Mouse (Mus musculus) erythroblast, adult 5-6 weeks (primary cell): ENCODE measurements around the gene Olfr851. TPM values are rescaled to one million over a fixed set of nuclear protein-coding genes. Genes with fewer than 3 reads are reported as not detected.

Experiments
- ATAC-seq: replicated peaks from 2 replicates; pipeline ENCODE4 v1.8.0; 2016; ENCODE audit warnings: moderate number of reproducible peaks, mild to moderate bottlenecking, moderate TSS enrichment, inconsistent platforms; ENCODE audit not compliant: poor library complexity, low FRiP score, severe bottlenecking
- total RNA-seq, 2 experiments: library from RNA; stranded (forward) in 1 of 2; stranded (reverse) in 1 of 2; fragments of 150-400 nt in 1 of 2; fragments of 200-764, 138-1000 nt in 1 of 2; gene quantifications; 2 replicates each; pipeline versions ENCODE4 v1.2.3 to v1.2.4; 2015 to 2017; ENCODE audit warnings: low replicate concordance in 2 of 2

Olfr851 gene
- total RNA-seq (2015; ENCODE audit: low replicate concordance), result not detected in 2 replicates
- not detected in 2 replicates for total RNA-seq (2017; ENCODE audit: low replicate concordance)

DNA sequence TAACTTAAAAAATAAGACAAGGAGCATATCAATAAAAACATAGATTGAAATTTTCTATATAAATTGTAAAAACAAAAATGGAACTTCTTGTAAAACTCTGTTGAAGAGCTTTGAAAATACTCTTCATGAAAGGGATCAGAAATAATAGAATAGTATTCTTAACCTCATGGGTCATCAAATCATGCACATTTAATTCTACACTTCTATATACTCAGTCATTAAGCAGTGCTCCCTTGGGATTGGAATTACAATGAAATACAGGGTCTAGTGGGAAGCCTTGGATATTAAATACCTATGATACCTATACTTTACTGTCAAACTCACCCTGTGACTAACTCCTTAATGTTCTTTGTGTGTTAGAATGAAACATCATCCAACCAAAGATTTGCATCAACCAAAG, at the start of gene Olfr851:
TSS of gene Olfr851 (plus strand) at position 301 of the 400 bp plus-strand sequence.
- ATAC-seq, result no peak

GRCm38 (mm10) chr9:19478148-19478547, 14.9 kb upstream of the Olfr851 start, which contains the start of gene Olfr850:
Gene Olfr850 (minus strand): TSS chr9:19478248.
- no peak for ATAC-seq

GRCm38 (mm10) chr9:19540976-19541375, 47.9 kb downstream of the Olfr851 start, which contains the start of gene Olfr853:
Gene Olfr853 (minus strand): TSS chr9:19541076.
- ATAC-seq, result no peak

Other genes starting within 250 kb of the Olfr851 start
- not detected in 2 replicates for gene Olfr843, start 241.3 kb upstream of the Olfr851 start, total RNA-seq (2015; ENCODE audit: low replicate concordance)
- not detected in 2 replicates for gene Olfr843, start 241.3 kb upstream of the Olfr851 start, total RNA-seq (2017; ENCODE audit: low replicate concordance)
- not detected in 2 replicates for gene Olfr844, start 176.9 kb upstream of the Olfr851 start, total RNA-seq (2015; ENCODE audit: low replicate concordance)
- gene Olfr844, start 176.9 kb upstream of the Olfr851 start, total RNA-seq (2017; ENCODE audit: low replicate concordance), result not detected in 2 replicates
- gene Olfr845, start 156.8 kb upstream of the Olfr851 start, total RNA-seq (2015; ENCODE audit: low replicate concordance), result 0.21 TPM in 1 of 2 replicates, not detected in the other
- not detected in 2 replicates for gene Olfr845, start 156.8 kb upstream of the Olfr851 start, total RNA-seq (2017; ENCODE audit: low replicate concordance)
- gene Olfr846, start 129.3 kb upstream of the Olfr851 start, total RNA-seq (2015; ENCODE audit: low replicate concordance), result not detected in 2 replicates
- 0.84 TPM in 1 of 2 replicates, not detected in the other for gene Olfr846, start 129.3 kb upstream of the Olfr851 start, total RNA-seq (2017; ENCODE audit: low replicate concordance)
- gene Olfr847, start 114.6 kb upstream of the Olfr851 start, total RNA-seq (2015; ENCODE audit: low replicate concordance), result not detected in 2 replicates
- not detected in 2 replicates for gene Olfr847, start 114.6 kb upstream of the Olfr851 start, total RNA-seq (2017; ENCODE audit: low replicate concordance)
- not detected in 2 replicates for gene Olfr849, start 53.0 kb upstream of the Olfr851 start, total RNA-seq (2015; ENCODE audit: low replicate concordance)
- gene Olfr849, start 53.0 kb upstream of the Olfr851 start, total RNA-seq (2017; ENCODE audit: low replicate concordance), result not detected in 2 replicates
- gene Olfr850, start 15.0 kb upstream of the Olfr851 start, total RNA-seq (2015; ENCODE audit: low replicate concordance), result not detected in 2 replicates
- gene Olfr850, start 15.0 kb upstream of the Olfr851 start, total RNA-seq (2017; ENCODE audit: low replicate concordance), result not detected in 2 replicates
- gene Olfr853, start 47.8 kb downstream of the Olfr851 start, total RNA-seq (2015; ENCODE audit: low replicate concordance), result not detected in 2 replicates
- gene Olfr853, start 47.8 kb downstream of the Olfr851 start, total RNA-seq (2017; ENCODE audit: low replicate concordance), result not detected in 2 replicates
- not detected in 2 replicates for gene Olfr854, start 74.1 kb downstream of the Olfr851 start, total RNA-seq (2015; ENCODE audit: low replicate concordance)
- gene Olfr854, start 74.1 kb downstream of the Olfr851 start, total RNA-seq (2017; ENCODE audit: low replicate concordance), result not detected in 2 replicates
- not detected in 2 replicates for gene Olfr855, start 89.3 kb downstream of the Olfr851 start, total RNA-seq (2015; ENCODE audit: low replicate concordance)
- not detected in 2 replicates for gene Olfr855, start 89.3 kb downstream of the Olfr851 start, total RNA-seq (2017; ENCODE audit: low replicate concordance)
- gene Zfp317, start 128.8 kb downstream of the Olfr851 start, total RNA-seq (2015; ENCODE audit: low replicate concordance), result 1.3 and 2.3 TPM in 2 replicates
- gene Zfp317, start 128.8 kb downstream of the Olfr851 start, total RNA-seq (2017; ENCODE audit: low replicate concordance), result 3.8 and 4.7 TPM in 2 replicates
- gene Olfr857, start 216.1 kb downstream of the Olfr851 start, total RNA-seq (2015; ENCODE audit: low replicate concordance), result not detected in 2 replicates
- not detected in 2 replicates for gene Olfr857, start 216.1 kb downstream of the Olfr851 start, total RNA-seq (2017; ENCODE audit: low replicate concordance)